Mouse (Mus musculus) liver, embryonic 14.5 days (tissue): ENCODE data around the gene Pla2g4f. TPM values are rescaled to one million over a fixed set of nuclear protein-coding genes. Genes with fewer than 3 reads are reported as not detected.

Source experiments
- ATAC-seq: fragments of 200-750 bp; cut with Nextera tagmentation; 2 replicates; pipeline ENCODE4 v1.8.0; 2017; ENCODE audit warnings: moderate number of reproducible peaks, mild to moderate bottlenecking, moderate library complexity; ENCODE audit not compliant: insufficient read depth
- DNase-seq, 3 experiments: peaks; one replicate each; pipeline ENCODE4 v3.0.0-alpha.2; 2012 to 2013; ENCODE audit warnings: low read depth in 3 of 3, low spot score in 3 of 3
- H3K27ac ChIP-seq: fragments of 300-500 bp; sonication (generic); 2 replicates; pipeline ENCODE4 v1.5.1; 2014; ENCODE audit warnings: moderate library complexity, mild to moderate bottlenecking, control low read depth, inconsistent platforms
- H3K27me3 ChIP-seq: fragments of 300-500 bp; sonication (generic); 2 replicates; pipeline ENCODE4 v1.6.1; 2014; ENCODE audit warnings: mild to moderate bottlenecking, low read length, moderate library complexity; ENCODE audit not compliant: control insufficient read depth, insufficient read depth
- H3K36me3 ChIP-seq: fragments of 300-500 bp; sonication (generic); replicated peaks from 2 replicates; pipeline ENCODE4 v1.6.1; 2014; ENCODE audit warnings: low read depth; ENCODE audit not compliant: control insufficient read depth, insufficient read depth
- H3K4me1 ChIP-seq, 2 experiments: fragments of 200-500 bp in 1 of 2; fragments of 300-500 bp in 1 of 2; sonication (generic) in 1 of 2; replicated peaks; 2 replicates each; pipeline ENCODE4 v1.6.1; 2012 to 2014; ENCODE audit warnings: antibody characterized with exemption in 1 of 2, inconsistent platforms in 1 of 2, low read length in 1 of 2; ENCODE audit not compliant: control insufficient read depth in 2 of 2, insufficient read depth in 2 of 2
- H3K4me2 ChIP-seq: fragments of 300-500 bp; sonication (generic); 2 replicates; pipeline ENCODE4 v1.6.1; 2014; ENCODE audit warnings: low read depth, mild to moderate bottlenecking, control low read depth, moderate library complexity
- H3K4me3 ChIP-seq, 2 experiments: fragments of 200-500 bp in 1 of 2; fragments of 300-500 bp in 1 of 2; sonication (generic) in 1 of 2; 2 replicates each; pipeline ENCODE4 v1.5.1; 2012 to 2014; ENCODE audit warnings: low read depth in 2 of 2, low read length in 2 of 2, mild to moderate bottlenecking in 2 of 2, control low read depth in 1 of 2, inconsistent platforms in 1 of 2, moderate library complexity in 1 of 2; ENCODE audit not compliant: insufficient read depth in 1 of 2
- H3K9ac ChIP-seq: fragments of 300-500 bp; sonication (generic); replicated peaks from 2 replicates; pipeline ENCODE4 v1.6.1; 2014; ENCODE audit warnings: mild to moderate bottlenecking, control low read depth, moderate library complexity
- H3K9me3 ChIP-seq: fragments of 300-500 bp; sonication (generic); 2 replicates; pipeline ENCODE4 v1.6.1; 2016; ENCODE audit warnings: low read length, mixed read lengths; ENCODE audit not compliant: control insufficient read depth
- CTCF ChIP-seq: IDR thresholded peaks from 2 replicates; pipeline ENCODE4 v1.5.1; 2016; ENCODE audit warnings: antibody characterized with exemption, low read depth, control low read depth
- EP300 ChIP-seq: IDR thresholded peaks from 2 replicates; pipeline ENCODE4 v1.6.1; 2016; ENCODE audit warnings: antibody characterized with exemption, low read depth
- WGBS: fragments of 180-500 bp; shearing (Covaris S2); extraction: QIAGEN DNeasy Blood & Tissue Kit; methylation state at CpG from one replicate; pipeline ENCODE4 v1.1.7; 2014; ENCODE audit not compliant: insufficient replicate concordance; 5-methylcytosine and 5-hydroxymethylcytosine counted together
- polyA plus RNA-seq, 2 experiments: library from polyadenylated mRNA; depleted of rRNA in 1 of 2; stranded (reverse) in 1 of 2; unstranded in 1 of 2; fragments of >200 nt; fragmentation: Nextera tagmentation in 1 of 2; extraction: Ambion mirVana in 1 of 2; gene quantifications; 2 replicates each; pipeline versions ENCODE4 v1.2.1 to v1.2.3; 2012 to 2014

Pla2g4f gene
- polyA plus RNA-seq, 2 experiments: not detected

- Histone ChIP-seq H3K9ac (no peak overlapping the region), H3K4me3 (no peak overlapping the region), H3K27me3 (no peaks in the 10 kb centered on the region), H3K4me2 (no peak overlapping the region), H3K27ac (no peak overlapping the region), H3K4me1 (no peaks in the 10 kb centered on the region), H3K36me3 (no peaks in the 10 kb centered on the region), H3K9me3 (no peaks in the 10 kb centered on the region)
- ATAC-seq: no peak
- no peak for DNase-seq
- 65% methylated on average over 5 of the region's 5 CpGs for WGBS
- no peak for TF ChIP-seq EP300
- no peak for TF ChIP-seq CTCF
These were observed 29.9 kb downstream of the Pla2g4f start for GRCm38 (mm10) chr2:120284094-120284493.

DNA sequence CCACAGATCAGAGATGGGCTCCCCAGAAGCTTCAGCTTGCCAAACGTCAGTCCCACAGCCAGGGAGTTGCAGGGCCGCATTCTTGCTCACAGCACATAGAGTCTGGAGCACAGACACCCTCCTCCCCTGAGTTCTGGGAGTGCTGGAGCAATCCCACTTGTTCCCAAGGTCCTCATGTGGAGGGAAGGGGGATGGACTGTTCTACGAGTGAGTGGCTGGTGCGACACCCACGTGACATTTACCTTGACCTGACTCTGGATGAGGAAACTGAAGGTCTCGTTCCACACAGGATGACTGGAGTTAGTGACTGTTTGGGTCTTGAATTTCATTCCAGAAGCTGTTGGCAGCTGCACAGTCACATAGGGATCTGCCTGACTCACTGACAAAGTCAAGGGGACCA, 30.4 kb downstream of the Pla2g4f start:
- no peaks in the 10 kb centered on the region for H3K9me3 ChIP-seq
- TF ChIP-seq EP300 (no peak), CTCF (no peak)
- no peak overlapping the region for H3K27ac ChIP-seq
- H3K27me3 ChIP-seq: no peaks in the 10 kb centered on the region
- H3K36me3 ChIP-seq: no peaks in the 10 kb centered on the region
- H3K4me1 ChIP-seq: no peaks in the 10 kb centered on the region
- WGBS: 40% methylated on average over 6 of the region's 6 CpGs
- no peak overlapping the region for H3K4me2 ChIP-seq
- H3K9ac ChIP-seq: no peak overlapping the region
- DNase-seq (no peak), ATAC-seq (no peak)
- H3K4me3 ChIP-seq: no peak overlapping the region

DNA sequence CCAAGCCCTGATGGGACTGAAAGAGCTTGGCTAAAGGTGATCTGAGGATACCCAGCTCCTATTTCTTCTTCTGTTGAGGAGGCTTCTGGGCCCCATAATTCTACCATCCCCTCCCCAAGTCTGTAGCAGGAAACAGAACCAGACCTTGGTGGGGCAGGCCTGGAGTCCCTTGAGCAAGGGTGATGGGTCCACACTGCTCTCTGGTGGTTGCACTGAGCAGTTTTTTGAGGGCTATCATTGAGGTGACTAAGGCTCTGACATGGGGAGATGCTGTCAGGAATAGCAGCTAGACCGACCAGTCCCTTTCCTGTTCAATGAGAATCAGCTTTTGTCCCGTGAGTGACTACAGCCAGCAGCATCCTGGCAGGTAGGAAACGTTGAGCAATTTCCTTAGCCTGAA, 32.7 kb downstream of the Pla2g4f start:
- Histone ChIP-seq H3K4me3 (no peak overlapping the region), H3K4me2 (no peak overlapping the region), H3K9me3 (no peaks in the 10 kb centered on the region), H3K27me3 (no peaks in the 10 kb centered on the region), H3K36me3 (no peaks in the 10 kb centered on the region), H3K9ac (no peak overlapping the region), H3K27ac (no peak overlapping the region), H3K4me1 (no peaks in the 10 kb centered on the region)
- no peak for ATAC-seq
- TF ChIP-seq CTCF (peak; percentile 41), EP300 (no peak)
- DNase-seq: no peak
- 29% methylated on average over 3 of the region's 3 CpGs for WGBS

DNA sequence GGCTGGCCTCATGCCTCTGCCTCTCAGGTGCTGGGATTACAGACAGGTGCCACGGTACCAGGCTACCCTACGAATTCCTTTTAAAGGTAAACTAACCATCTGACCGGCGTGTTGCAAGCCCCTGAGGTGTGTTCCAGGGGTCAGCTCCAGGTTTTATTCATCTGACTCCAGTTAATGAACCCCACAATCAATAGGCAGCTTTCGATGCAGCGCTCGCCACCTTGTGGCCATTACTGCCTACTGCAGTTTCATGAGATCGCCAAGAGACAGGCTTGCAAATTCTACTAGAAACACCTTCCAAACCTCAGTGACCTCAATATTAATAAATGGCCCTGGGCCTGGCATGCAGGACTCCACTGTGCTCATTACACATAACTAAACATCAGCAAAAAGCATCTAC, 34.0 kb downstream of the Pla2g4f start:
- H3K27ac ChIP-seq: no peak overlapping the region
- no peak overlapping the region for H3K4me2 ChIP-seq
- H3K9ac ChIP-seq: no peak overlapping the region
- H3K27me3 ChIP-seq: no peaks in the 10 kb centered on the region
- H3K9me3 ChIP-seq: no peaks in the 10 kb centered on the region
- 9% methylated on average over 8 of the region's 8 CpGs for WGBS
- TF ChIP-seq EP300 (no peak), CTCF (peak; percentile 87)
- H3K4me3 ChIP-seq: no peak overlapping the region
- H3K4me1 ChIP-seq: no peaks in the 10 kb centered on the region
- H3K36me3 ChIP-seq: no peaks in the 10 kb centered on the region
- ATAC-seq: no peak
- DNase-seq: peak in 2 of 3 experiments; percentile 14 to 16

- no peak overlapping the region for H3K9ac ChIP-seq
- ATAC-seq (no peak), DNase-seq (no peak)
- H3K4me2 ChIP-seq: no peak overlapping the region
- TF ChIP-seq CTCF (no peak), EP300 (no peak)
- no peaks in the 10 kb centered on the region for H3K36me3 ChIP-seq
- H3K4me3 ChIP-seq: no peak overlapping the region
- no peak overlapping the region for H3K27ac ChIP-seq
- no peaks in the 10 kb centered on the region for H3K4me1 ChIP-seq
- no peaks in the 10 kb centered on the region for H3K9me3 ChIP-seq
- H3K27me3 ChIP-seq: no peaks in the 10 kb centered on the region
- 68% methylated on average over 4 of the region's 4 CpGs for WGBS
These were observed 37.0 kb downstream of the Pla2g4f start for GRCm38 (mm10) chr2:120276951-120277350.

DNA sequence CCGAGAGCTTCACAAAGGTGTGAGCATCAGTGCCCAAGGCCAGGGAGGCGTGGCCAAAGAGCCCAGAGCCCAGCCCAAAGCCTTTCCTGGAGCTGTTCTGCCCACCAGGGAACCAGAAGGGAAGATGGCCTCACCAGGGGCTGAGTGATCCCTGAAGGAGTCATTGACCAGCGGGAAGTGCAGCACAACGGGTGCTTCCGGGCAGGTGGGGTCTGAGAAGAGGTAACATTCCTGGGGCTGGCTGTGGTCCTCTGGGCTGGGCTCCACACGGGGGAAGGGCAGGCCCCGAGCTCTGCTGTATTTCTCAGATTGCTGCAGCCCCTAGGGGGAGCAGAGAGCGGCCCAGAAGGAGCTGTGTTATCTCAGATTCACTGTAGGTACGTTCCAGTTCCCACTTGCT, 45.3 kb downstream of the Pla2g4f start:
- ATAC-seq (no peak), DNase-seq (no peak)
- H3K9me3 ChIP-seq: no peaks in the 10 kb centered on the region
- no peak overlapping the region for H3K9ac ChIP-seq
- H3K36me3 ChIP-seq: no peaks in the 10 kb centered on the region
- H3K27ac ChIP-seq: no peak overlapping the region
- H3K4me2 ChIP-seq: no peak overlapping the region
- H3K4me3 ChIP-seq: no peak overlapping the region
- H3K4me1 ChIP-seq: no peaks in the 10 kb centered on the region
- H3K27me3 ChIP-seq: no peaks in the 10 kb centered on the region
- 6% methylated on average over 9 of the region's 9 CpGs for WGBS
- no peak for TF ChIP-seq EP300
- TF ChIP-seq CTCF: no peak
